Mouse (Mus musculus): ENCODE results near the gene Hmgb4.

GRCm38 (mm10) chr4:128272501-128272900 is 11.7 kb upstream of the Hmgb4 start:
- TF ChIP-seq CTCF (IDR thresholded peaks at IDR 0.05; ENCODE audit: low read depth, low read length) (no peak), TAL1 (conservative IDR thresholded peaks at IDR 0.05; ENCODE audit: low read depth, low read length) (no peak), GATA1 (IDR thresholded peaks at IDR 0.05; ENCODE audit: borderline replicate concordance, low read length) (no peak)

Measured in G1E (cell line).